Mouse (Mus musculus): ENCODE measurements around the gene Hoxd9. TPM values are rescaled to one million over a fixed set of nuclear protein-coding genes. Genes with fewer than 3 reads are reported as not detected.

Gene Hoxd9
- polyA plus RNA-seq, 1 experiment from 2014 or later: 1.6 TPM

DNA sequence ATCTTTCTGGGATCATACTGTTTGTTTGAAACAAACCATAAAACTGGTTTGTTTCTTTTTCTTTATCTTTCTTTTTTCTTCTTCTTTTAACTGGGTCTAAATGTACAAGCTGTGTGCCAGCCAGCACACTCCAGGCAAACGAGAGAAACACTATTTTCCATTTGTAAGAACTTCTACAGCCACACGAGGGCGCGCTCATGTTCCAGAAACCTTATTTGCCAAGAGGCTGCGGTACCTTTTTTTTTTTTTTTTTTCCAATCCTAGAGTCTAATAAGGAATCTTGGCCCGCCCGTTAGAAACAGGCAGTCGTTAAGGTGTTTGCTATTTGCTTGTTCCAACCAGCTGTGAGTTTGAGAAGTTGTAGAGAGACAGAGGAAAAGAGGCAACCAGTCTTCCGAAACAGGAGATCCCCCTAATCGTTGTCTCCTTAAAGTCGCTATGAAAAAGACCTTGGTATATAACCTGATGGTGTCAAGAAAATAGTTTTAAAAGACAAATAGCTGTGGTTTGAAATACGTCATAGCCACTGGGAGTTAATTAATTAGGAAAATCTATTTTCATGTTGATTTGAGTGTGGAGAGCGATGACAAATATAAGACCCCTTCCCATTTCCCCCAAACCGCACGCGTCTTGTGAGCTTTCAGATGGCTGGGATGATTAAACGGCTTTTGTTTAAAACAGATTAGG is 11.1 kb upstream of the Hoxd9 start:
- Histone ChIP-seq H3K27ac (ENCODE audit: low read depth, low read length) (no peak overlapping the region), H3K4me2 (replicated peaks; ENCODE audit: low read depth) (no peak overlapping the region), H3K27me3 (replicated peaks; ENCODE audit: control insufficient read depth, insufficient read depth, low read length) (peaks cover 97% of the 10 kb centered on the region), H3K9me3 (ENCODE audit: control insufficient read depth) (no peaks in the 10 kb centered on the region), H3K9ac (ENCODE audit: low read depth, low read length) (no peak overlapping the region), H3K4me3 (ENCODE audit: low read depth, low read length) (no peak overlapping the region), H3K4me1 (replicated peaks; ENCODE audit: control insufficient read depth, insufficient read depth, low read length) (no peaks in the 10 kb centered on the region), H3K36me3 (ENCODE audit: control insufficient read depth, insufficient read depth) (no peaks in the 10 kb centered on the region)
- TF ChIP-seq CTCF (IDR thresholded peaks at IDR 0.05; ENCODE audit: low read depth): peak; percentile 74
- ATAC-seq: no peak
- 8% methylated on average over 17 of the region's 17 CpGs for WGBS

DNA sequence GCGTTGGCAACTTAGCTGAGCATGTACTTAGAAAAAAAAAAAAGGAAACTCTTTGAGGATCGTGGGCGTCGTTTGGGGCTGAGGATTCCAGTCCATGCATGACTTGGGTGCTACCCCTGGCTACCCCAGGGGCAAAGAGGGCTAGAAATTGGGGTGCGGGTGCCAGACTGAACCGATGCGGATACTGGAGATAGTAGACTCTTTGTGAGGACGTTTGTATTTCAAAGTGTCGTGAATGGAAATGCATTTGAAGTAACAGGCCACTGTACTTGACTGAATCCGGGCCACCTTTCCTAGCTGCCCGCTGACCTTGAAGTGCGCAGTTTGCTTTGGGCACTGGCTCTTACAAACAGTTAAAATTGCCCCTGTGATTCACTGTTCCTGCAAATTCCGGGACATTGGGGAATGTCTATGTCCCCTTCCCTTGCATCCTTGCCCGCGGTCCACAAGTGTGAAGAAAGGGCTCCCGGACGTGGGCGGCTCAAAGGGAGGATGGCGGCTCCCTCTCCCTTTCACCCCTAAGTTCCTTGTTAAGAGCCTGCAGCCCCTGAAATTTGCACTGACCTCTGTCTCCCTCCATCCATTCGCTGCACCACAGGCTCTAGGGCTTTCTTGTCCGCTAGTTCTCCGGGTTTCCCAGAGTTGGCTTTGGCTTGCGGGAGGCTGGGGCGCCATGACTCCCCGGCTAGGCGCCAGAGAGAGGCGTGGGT is 10.4 kb upstream of the Hoxd9 start:
- Histone ChIP-seq H3K4me2 (replicated peaks; ENCODE audit: low read depth) (no peak overlapping the region), H3K4me1 (replicated peaks; ENCODE audit: control insufficient read depth, insufficient read depth, low read length) (no peaks in the 10 kb centered on the region), H3K9ac (ENCODE audit: low read depth, low read length) (no peak overlapping the region), H3K27me3 (replicated peaks; ENCODE audit: control insufficient read depth, insufficient read depth, low read length) (peaks cover 97% of the 10 kb centered on the region), H3K27ac (ENCODE audit: low read depth, low read length) (no peak overlapping the region), H3K4me3 (ENCODE audit: low read depth, low read length) (0 out of 2 replicates have a peak overlapping the region, but pooled peaks have one; percentile 9), H3K36me3 (ENCODE audit: control insufficient read depth, insufficient read depth) (no peaks in the 10 kb centered on the region), H3K9me3 (ENCODE audit: control insufficient read depth) (no peaks in the 10 kb centered on the region)
- 2% methylated on average over 27 of the region's 27 CpGs for WGBS
- ATAC-seq: no peak
- TF ChIP-seq CTCF (IDR thresholded peaks at IDR 0.05; ENCODE audit: low read depth): no peak

DNA sequence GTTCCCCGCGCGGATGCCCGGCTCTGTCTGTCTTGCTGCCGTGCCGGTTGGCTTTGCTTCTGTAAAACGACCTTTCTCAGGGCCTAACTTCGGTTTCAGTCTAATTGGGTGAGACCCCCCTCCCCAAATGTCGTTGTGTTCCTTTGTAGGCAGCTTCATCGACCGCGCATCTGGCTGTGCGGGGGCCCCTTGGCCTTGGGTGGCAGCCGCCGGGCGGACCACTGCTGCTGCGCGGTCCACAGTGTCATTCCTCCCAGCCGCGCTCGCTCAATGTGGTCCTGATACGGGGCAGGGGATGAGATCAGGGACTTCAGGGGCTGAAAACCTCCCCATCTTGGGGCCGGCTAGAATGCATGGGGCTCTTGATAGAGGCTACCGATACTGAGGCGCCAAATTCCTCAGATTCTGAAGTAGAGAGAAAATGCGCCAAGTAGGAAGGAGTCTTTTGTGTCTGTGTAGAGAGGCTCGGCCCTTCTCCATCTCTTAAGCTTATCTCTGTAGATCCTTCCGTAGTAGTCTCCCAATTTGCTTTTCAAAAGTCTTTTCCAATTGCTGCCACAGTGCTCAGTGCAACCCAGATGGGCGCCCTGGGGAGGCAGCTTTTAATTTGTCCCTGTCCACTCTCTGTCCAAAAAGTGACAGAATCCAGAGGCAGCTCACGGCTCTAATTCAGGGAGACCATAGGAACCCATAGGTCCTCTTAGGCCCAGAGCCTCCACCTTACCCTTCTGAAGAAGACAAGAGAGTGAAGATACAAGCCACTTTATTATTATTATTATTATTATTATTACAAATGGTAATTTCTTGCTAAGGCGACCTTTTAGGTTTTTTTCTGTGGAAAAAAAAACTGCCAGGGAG is 9.6 kb upstream of the Hoxd9 start:
- no peak overlapping the region for H3K9ac ChIP-seq (ENCODE audit: low read depth, low read length)
- 3% methylated on average over 31 of the region's 31 CpGs for WGBS
- no peak overlapping the region for H3K27ac ChIP-seq (ENCODE audit: low read depth, low read length)
- H3K4me1 ChIP-seq (replicated peaks; ENCODE audit: control insufficient read depth, insufficient read depth, low read length): no peaks in the 10 kb centered on the region
- TF ChIP-seq CTCF (IDR thresholded peaks at IDR 0.05; ENCODE audit: low read depth): no peak
- ATAC-seq: no peak
- no peak overlapping the region for H3K4me2 ChIP-seq (replicated peaks; ENCODE audit: low read depth)
- H3K36me3 ChIP-seq (ENCODE audit: control insufficient read depth, insufficient read depth): no peaks in the 10 kb centered on the region
- peaks cover 97% of the 10 kb centered on the region for H3K27me3 ChIP-seq (replicated peaks; ENCODE audit: control insufficient read depth, insufficient read depth, low read length)
- no peaks in the 10 kb centered on the region for H3K9me3 ChIP-seq (ENCODE audit: control insufficient read depth)
- H3K4me3 ChIP-seq (ENCODE audit: low read depth, low read length): no peak overlapping the region

DNA sequence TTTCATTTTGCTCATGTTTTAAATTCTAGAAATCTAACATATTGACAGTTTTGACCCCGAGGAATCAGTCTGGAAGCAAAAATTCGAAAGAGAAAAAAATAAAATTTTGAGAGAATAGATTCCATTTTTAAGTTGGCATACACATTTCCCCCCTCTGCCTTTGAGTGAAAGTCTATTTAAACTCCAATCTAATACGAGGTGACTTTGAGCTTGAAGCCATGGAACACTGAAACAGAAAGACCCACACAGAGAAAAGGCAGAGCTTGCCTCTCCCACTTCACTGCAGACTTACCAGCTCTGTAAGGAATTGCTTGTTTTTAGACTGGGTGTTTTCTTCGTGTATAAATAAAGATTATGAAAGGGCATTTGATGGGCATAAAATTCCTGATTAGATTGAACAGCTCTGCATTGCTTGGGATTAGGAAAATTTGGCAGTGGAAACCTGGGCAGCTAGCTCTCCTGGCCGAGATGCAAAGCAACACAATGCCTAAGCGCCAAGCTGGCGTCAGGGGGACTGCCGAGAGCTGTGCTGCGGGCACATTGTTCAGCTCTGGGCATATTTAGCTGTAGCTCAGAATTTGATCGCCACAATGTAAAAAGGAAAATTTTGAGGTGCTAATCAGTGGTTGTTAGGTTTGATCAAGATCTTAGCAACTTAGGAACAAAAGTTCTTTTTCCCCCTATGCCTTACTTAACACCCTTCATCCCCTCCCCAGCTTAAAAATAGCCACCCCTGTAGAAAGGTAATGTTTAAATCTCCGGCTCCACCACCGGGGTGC is 8.5 kb upstream of the Hoxd9 start:
- WGBS: 5% methylated on average over 12 of the region's 12 CpGs
- H3K36me3 ChIP-seq (ENCODE audit: control insufficient read depth, insufficient read depth): no peaks in the 10 kb centered on the region
- no peak overlapping the region for H3K9ac ChIP-seq (ENCODE audit: low read depth, low read length)
- peaks cover 97% of the 10 kb centered on the region for H3K27me3 ChIP-seq (replicated peaks; ENCODE audit: control insufficient read depth, insufficient read depth, low read length)
- TF ChIP-seq CTCF (IDR thresholded peaks at IDR 0.05; ENCODE audit: low read depth): no peak
- 0 out of 2 replicates have a peak overlapping the region, but pooled peaks have one; percentile 1 for H3K4me3 ChIP-seq (ENCODE audit: low read depth, low read length)
- H3K27ac ChIP-seq (ENCODE audit: low read depth, low read length): no peak overlapping the region
- no peak for ATAC-seq
- H3K4me2 ChIP-seq (replicated peaks; ENCODE audit: low read depth): no peak overlapping the region
- H3K4me1 ChIP-seq (replicated peaks; ENCODE audit: control insufficient read depth, insufficient read depth, low read length): no peaks in the 10 kb centered on the region
- no peaks in the 10 kb centered on the region for H3K9me3 ChIP-seq (ENCODE audit: control insufficient read depth)

DNA sequence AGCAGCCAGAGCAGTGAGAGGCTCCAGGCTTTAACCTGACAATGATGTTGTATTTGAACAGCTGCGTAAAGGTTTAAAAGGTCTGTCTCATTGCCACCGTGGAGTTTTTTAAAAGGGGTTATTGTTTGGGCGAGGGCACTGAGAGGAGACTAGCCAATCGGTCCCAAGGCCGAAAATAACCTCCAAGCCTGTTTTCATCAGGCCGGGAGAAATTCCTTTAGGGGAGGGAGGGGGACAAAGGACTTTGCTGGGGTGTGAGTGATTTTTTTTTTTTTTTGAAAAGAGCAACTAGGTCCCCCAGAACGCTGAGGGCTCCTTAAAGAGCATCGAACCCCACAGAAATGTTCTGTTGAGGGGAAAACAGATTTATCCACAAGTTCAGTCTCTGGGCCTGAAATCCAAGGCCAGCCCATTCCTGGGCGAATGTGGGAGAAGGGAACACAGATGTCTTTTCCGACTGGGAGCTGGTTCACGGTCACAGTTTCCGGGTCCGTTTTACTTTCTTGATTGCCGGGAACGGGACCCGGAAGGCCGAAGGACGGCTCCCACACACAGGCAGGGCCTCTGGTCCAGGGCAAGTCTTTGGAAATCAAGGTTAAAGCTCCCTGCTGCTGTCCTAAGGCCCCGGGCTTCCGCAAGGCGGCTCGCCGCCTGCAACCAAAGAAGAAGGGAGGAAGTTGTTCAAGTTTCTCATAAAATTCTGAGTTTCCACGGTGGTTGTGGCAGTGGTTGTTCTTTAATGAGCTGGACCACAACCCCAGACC is 7.8 kb upstream of the Hoxd9 start:
- WGBS: 2% methylated on average over 24 of the region's 24 CpGs
- no peak for TF ChIP-seq CTCF (IDR thresholded peaks at IDR 0.05; ENCODE audit: low read depth)
- Histone ChIP-seq H3K9ac (ENCODE audit: low read depth, low read length) (no peak overlapping the region), H3K4me1 (replicated peaks; ENCODE audit: control insufficient read depth, insufficient read depth, low read length) (no peaks in the 10 kb centered on the region), H3K4me2 (replicated peaks; ENCODE audit: low read depth) (no peak overlapping the region; the same call in 1 of the 2 replicates), H3K27ac (ENCODE audit: low read depth, low read length) (no peak overlapping the region), H3K9me3 (ENCODE audit: control insufficient read depth) (no peaks in the 10 kb centered on the region), H3K36me3 (ENCODE audit: control insufficient read depth, insufficient read depth) (no peaks in the 10 kb centered on the region), H3K4me3 (ENCODE audit: low read depth, low read length) (0 out of 2 replicates have a peak overlapping the region, but pooled peaks have one; percentile 1), H3K27me3 (replicated peaks; ENCODE audit: control insufficient read depth, insufficient read depth, low read length) (peaks cover 97% of the 10 kb centered on the region)
- ATAC-seq: no peak
